Mouse (Mus musculus): Measurements from ENCODE around the gene Gm3402. TPM values are rescaled to one million over a fixed set of nuclear protein-coding genes. Genes with fewer than 3 reads are reported as not detected.
A peak's percentile ranks its signal among the peaks of the same experiment; 100 is the strongest.
"Not testable (repeated sequence)": the region's sequence is repeated elsewhere in the genome, so short reads cannot be mapped to it uniquely, and the experiment has no call there.

The Gm3402 gene
- not detected for total RNA-seq (2021)
- long read RNA-seq, experiment 1, result 0 reads
- long read RNA-seq, experiment 2, result 0 reads

- intact Hi-C loops (cut with DNase I); DNase-seq: not testable (repeated sequence)
Observed at GRCm38 (mm10) chr5:146513823-146514222, at the start of gene Gm3402. Gene Gm3402 (plus strand): TSS chr5:146514123.

DNA sequence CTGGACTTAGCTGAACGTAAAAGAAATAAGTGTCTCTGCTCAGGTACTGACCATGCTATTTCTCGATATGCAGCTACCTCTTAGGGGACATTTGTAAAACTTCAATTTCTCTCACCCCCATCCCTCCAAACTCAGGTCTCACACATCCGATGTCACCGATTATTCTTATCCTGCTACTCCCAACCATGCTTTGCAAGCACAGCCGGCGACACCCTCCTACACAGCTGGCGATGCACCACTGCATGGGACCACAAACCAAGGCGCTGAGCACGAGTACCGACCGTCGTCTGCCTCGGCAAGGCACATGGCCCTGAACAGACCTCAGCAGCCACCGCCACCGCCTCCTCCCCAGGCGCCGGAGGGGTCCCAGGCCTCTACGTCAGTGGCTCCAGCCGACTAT, 47.3 kb upstream of the Gm3402 start:
- intact Hi-C loops (cut with DNase I), result no loop called here
- DNase-seq, result no peak

DNA sequence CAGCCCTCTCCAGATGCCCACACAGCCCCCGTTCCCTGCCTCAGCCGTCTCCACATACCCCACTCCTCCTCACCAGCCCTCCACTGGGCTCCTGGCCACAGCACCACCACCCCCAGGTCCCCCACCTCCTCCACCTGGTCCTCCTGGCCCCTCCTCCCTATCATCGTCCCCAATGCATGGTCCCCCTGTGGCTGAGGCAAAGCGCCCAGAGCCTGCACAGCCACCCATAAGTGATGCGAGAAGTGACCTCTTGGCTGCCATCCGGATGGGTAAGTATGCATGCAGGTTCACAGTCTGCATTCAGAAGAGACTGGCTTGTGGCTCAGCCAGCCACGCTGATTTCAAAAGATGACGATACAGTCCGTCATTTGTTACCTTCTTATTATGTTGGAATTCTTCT, 45.6 kb upstream of the Gm3402 start:
- no peak for DNase-seq
- intact Hi-C loops (cut with DNase I), result no loop called here

GRCm38 (mm10) chr5:146470821-146471220, 43.1 kb upstream of the Gm3402 start:
- intact Hi-C loops (cut with DNase I), result loop anchor here (10.0 kb wide), 1 partner anchor 276 kb away; no protein-coding TSS in a partner anchor
- no peak for DNase-seq

- no peak for DNase-seq
- intact Hi-C loops (cut with DNase I), result loop anchor here (10.0 kb wide), 1 partner anchor 277 kb away; no protein-coding TSS in a partner anchor
Observed at GRCm38 (mm10) chr5:146471311-146471710, 42.6 kb upstream of the Gm3402 start.

- intact Hi-C loops (cut with DNase I), result loop anchor here (10.0 kb wide), 1 partner anchor 277 kb away; no protein-coding TSS in a partner anchor
- no peak for DNase-seq
Observed at GRCm38 (mm10) chr5:146471821-146472220, 42.1 kb upstream of the Gm3402 start.

GRCm38 (mm10) chr5:146479564-146479963, 34.4 kb upstream of the Gm3402 start:
- DNase-seq, result peak; percentile 7 to 16

GRCm38 (mm10) chr5:146481665-146482064, 32.3 kb upstream of the Gm3402 start, which contains the start of gene Gm6408:
Gene Gm6408 (plus strand): TSS chr5:146481965.
- DNase-seq; intact Hi-C loops (cut with DNase I): not testable (repeated sequence)

More at GRCm38 (mm10) chr5:146479564-146479963, 34.4 kb upstream of the Gm3402 start:
- intact Hi-C loops (cut with DNase I), result loop anchor here (5.0 to 10.0 kb wide), 2 partner anchors 147 to 285 kb away; no protein-coding TSS in a partner anchor

DNA sequence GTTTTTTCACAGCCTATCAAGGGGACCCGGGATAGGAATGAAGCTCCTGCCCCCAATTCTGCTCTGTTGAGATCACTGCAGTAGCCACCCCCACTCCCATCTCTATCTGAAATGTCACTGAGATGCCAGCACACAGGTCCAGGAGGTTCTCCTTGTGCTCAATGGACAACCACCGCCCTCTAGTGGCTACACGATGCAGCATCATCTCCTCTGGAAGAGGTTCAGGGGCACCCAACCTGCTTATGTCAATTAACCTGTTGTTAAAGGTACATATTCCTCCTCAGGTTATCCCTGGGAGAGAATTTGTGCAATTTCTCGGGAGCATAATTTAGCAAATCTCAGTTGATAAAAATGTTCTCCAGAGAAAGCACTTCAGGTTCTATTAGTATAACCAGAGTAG, 25.0 kb upstream of the Gm3402 start:
- peak; percentile 13 to 42 for DNase-seq

DNA sequence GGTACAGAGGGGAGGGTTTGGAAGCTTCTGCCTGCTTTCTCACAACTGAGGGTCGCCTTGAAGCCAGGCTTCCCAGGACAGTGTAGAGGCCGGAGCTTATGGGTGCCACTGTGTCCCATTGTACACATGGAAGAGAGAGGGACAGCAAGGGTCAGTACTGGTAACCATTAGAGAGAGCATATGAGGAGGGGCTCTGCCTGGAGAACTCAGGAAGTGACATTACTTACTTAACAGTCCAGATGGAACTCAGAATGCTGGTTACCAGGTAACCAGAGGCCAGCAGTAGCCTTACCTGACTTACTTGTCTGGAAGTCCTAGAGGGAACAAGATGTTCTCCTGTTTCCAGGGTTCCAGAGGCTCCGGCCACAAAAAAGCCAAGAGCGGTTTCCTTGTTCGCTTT, 22.9 kb upstream of the Gm3402 start, which contains the start of gene Gm6370:
TSS of gene Gm6370 (plus strand) at position 301 of the 400 bp plus-strand sequence.
- intact Hi-C loops (cut with DNase I); DNase-seq: not testable (repeated sequence)

More for the DNA sequence above, 25.0 kb upstream of the Gm3402 start:
- intact Hi-C loops (cut with DNase I), result not testable (repeated sequence)

DNA sequence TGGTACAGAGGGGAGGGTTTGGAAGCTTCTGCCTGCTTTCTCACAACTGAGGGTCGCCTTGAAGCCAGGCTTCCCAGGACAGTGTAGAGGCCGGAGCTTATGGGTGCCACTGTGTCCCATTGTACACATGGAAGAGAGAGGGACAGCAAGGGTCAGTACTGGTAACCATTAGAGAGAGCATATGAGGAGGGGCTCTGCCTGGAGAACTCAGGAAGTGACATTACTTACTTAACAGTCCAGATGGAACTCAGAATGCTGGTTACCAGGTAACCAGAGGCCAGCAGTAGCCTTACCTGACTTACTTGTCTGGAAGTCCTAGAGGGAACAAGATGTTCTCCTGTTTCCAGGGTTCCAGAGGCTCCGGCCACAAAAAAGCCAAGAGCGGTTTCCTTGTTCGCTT, 11.8 kb upstream of the Gm3402 start, which contains the start of gene 4930449I24Rik:
TSS of gene 4930449I24Rik (plus strand) at position 301 of the 400 bp plus-strand sequence.
- intact Hi-C loops (cut with DNase I); DNase-seq: not testable (repeated sequence)

- DNase-seq; intact Hi-C loops (cut with DNase I): not testable (repeated sequence)
Observed at GRCm38 (mm10) chr5:146525501-146525900, 11.6 kb downstream of the Gm3402 start, which contains the start of gene Gm3404. Gene Gm3404 (plus strand): TSS chr5:146525801.

- DNase-seq; intact Hi-C loops (cut with DNase I): not testable (repeated sequence)
Observed at GRCm38 (mm10) chr5:146537347-146537746, 23.4 kb downstream of the Gm3402 start, which contains the start of gene Gm3409. Gene Gm3409 (plus strand): TSS chr5:146537647.

- DNase-seq; intact Hi-C loops (cut with DNase I): not testable (repeated sequence)
Observed at GRCm38 (mm10) chr5:146555836-146556235, 41.9 kb downstream of the Gm3402 start, which contains the start of gene Gm3415. Gene Gm3415 (plus strand): TSS chr5:146556136.

GRCm38 (mm10) chr5:146564259-146564658, 50.3 kb downstream of the Gm3402 start:
- intact Hi-C loops (cut with DNase I), result no loop called here
- no peak for DNase-seq

Other genes with a start within 250 kb of the Gm3402 start
- gene Wasf3, start 129.1 kb upstream of the Gm3402 start, total RNA-seq (2021), result under 1 TPM; 0.31 to 0.39 TPM
- gene Gm6408, start 32.2 kb upstream of the Gm3402 start, total RNA-seq (2021), result not detected
- gene Gm6370, start 22.8 kb upstream of the Gm3402 start, total RNA-seq (2021), result not detected
- gene 4930449I24Rik, start 11.7 kb upstream of the Gm3402 start, total RNA-seq (2021), result not detected
- not detected for gene Gm3404, start 11.7 kb downstream of the Gm3402 start, total RNA-seq (2021)
- not detected for gene Gm3409, start 23.5 kb downstream of the Gm3402 start, total RNA-seq (2021)
- gene Gm3415, start 42.0 kb downstream of the Gm3402 start, total RNA-seq (2021), result not detected
- not detected for gene Gpr12, start 71.1 kb downstream of the Gm3402 start, total RNA-seq (2021)